Mouse (Mus musculus) layer of hippocampus, adult 9-10 months (tissue): ENCODE results near the gene Fancd2.

ENCODE experiments used
- DNase-seq: peaks from one replicate; pipeline ENCODE4 v3.0.0; 2022; ENCODE audit warnings: low spot score

The Fancd2 gene

DNA sequence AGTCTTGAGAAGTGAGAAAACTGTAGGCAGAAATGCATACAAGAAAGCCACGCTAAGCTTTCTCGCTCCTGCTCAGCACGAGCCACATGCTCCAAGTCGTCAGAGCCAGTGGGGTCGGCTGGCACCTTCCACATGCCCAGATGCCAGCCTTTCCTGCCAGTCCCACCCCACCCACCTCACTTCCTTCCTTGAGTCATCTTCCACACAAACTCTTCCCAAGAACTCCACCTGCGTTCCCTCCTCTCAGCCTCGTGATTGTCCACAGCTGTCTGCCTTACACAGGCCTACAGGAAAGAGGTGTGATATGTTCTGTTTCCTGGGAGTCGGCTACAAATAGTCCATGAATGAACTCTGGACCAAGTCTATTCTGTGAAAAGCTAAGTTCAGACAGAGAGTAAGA, 8.1 kb upstream of the Fancd2 start:
- DNase-seq = no peak

- no peak for DNase-seq
These were observed 440 bp downstream of the Fancd2 start for GRCm38 (mm10) chr6:113531840-113532404.

- no peak for DNase-seq
These were observed 3.4 kb downstream of the Fancd2 start for GRCm38 (mm10) chr6:113534886-113535285.

GRCm38 (mm10) chr6:113541610-113542009, 10.1 kb downstream of the Fancd2 start:
- DNase-seq = no peak

GRCm38 (mm10) chr6:113543906-113544481, 12.5 kb downstream of the Fancd2 start:
- no peak for DNase-seq

GRCm38 (mm10) chr6:113559736-113560135, 28.3 kb downstream of the Fancd2 start:
- no peak for DNase-seq

DNA sequence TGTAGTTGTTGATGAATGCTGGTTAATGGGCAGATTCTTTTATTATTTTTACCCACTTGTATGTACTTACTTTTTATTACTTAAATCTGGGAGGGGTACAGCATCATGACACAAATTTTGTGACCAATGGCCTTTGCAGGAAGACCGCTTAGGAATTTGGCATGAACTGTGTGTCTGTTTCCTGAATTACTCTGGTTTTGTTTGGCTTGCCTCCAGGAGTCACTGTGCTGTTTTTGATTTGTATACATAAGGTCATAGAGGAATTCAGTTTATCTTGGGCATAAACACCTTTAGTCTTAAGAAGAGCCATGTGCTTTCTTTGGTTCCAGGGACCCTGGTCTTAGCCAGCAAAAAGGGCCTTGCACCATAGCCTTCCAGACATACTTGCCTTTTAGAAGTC, 33.1 kb downstream of the Fancd2 start:
- no peak for DNase-seq

- peak; percentile 20 for DNase-seq
These were observed 44.6 kb downstream of the Fancd2 start for GRCm38 (mm10) chr6:113576044-113576443.

- no peak for DNase-seq
These were observed 47.8 kb downstream of the Fancd2 start for GRCm38 (mm10) chr6:113579306-113579705.

DNA sequence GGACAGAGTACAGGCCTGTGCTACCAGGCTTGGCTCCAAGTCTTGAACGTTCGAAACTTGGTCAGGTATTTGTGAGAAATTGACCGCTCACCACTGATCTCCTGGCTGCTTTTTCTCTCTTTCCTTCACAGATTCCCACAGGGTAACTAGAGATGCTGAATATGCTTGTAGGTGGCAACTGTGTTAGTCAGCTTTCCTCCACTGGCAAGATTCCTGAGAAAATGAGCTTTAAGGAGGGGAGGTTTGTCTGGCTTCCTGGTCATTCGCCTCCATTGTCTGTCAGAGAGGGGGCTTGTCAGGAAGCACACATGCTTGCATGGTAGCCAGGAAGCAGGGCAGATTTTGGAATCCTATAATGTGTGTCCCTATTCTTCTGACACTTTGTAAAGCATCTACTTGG, 51.5 kb downstream of the Fancd2 start:
- DNase-seq = no peak

- no peak for DNase-seq
These were observed 53.6 kb downstream of the Fancd2 start for GRCm38 (mm10) chr6:113585065-113585464.

- no peak for DNase-seq
These were observed 55.1 kb downstream of the Fancd2 start for GRCm38 (mm10) chr6:113586466-113587183.

DNA sequence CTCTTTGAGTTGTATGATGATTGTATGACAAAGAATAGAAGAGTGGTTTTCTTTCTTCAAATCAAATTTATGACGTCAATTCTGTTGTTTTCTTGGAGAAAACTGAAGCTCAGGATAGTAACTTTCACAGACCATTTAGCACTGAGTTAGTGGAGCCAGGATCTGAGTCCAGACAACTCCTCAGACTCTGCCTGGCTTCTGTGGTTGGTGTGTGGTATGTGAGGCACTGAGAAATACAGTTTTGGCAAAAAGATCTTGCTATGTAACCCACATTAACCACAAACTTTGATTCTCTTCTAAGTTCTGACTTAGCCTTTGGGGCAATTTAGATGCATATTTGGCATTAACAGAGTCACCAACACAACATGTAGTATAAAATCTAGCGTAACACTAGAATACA, 61.2 kb downstream of the Fancd2 start:
- DNase-seq = no peak

- no peak for DNase-seq
These were observed 66.5 kb downstream of the Fancd2 start for GRCm38 (mm10) chr6:113597945-113598344.

- no peak for DNase-seq
These were observed 68.4 kb downstream of the Fancd2 start for GRCm38 (mm10) chr6:113599833-113600232.

GRCm38 (mm10) chr6:113600543-113601139, 69.2 kb downstream of the Fancd2 start, which contains the start of gene Fancd2os:
TSS of gene Fancd2os (minus strand) at chr6:113600715.
- DNase-seq = no peak

DNA sequence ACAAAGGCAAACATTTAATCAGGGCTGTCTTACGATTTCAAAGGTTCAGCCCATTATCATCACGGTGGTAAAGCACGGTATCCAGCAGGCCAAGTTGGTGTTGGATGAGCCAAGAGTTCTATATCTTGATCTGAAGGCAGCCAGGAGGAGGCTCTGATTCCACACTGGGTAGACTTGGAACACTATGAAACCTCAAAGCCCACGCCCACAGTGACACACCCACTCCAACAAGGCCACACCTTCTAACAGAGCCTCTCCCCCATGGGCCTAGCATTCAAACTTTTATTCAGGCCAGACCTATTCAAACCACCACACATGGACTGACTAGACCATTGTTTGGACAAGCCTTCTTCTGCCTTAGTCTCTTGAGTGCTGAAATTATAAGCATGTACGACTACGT, 71.3 kb downstream of the Fancd2 start:
- no peak for DNase-seq

- DNase-seq = no peak
These were observed 72.5 kb downstream of the Fancd2 start for GRCm38 (mm10) chr6:113603993-113604392.

- peak; percentile 78 for DNase-seq
These were observed 73.1 kb downstream of the Fancd2 start, which contains the start of gene Brk1 for GRCm38 (mm10) chr6:113604432-113605223. TSS of gene Brk1 (plus strand) at chr6:113604772.

GRCm38 (mm10) chr6:113605224-113605545, 73.7 kb downstream of the Fancd2 start:
- DNase-seq = no peak

DNA sequence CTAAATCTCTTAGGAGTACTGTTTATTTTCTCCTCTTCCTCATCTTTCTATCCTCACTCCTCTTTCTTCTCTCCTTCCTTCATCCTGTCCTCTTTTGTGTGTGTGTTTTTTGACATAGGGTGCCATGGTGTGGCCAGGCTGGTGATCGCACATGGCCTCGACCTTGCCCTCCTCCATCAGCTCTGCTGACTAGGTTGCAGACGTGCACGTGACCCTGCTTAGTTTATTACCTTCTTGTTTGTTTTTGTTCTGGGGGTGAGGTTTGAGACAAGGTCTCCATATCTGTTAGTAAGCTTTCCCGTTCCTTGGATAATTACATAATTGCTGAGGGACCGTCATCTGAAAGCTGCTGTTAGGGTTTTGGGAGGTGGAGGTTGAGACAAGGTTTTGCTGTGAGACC, 77.4 kb downstream of the Fancd2 start:
- no peak for DNase-seq

- no peak for DNase-seq
These were observed 77.8 kb downstream of the Fancd2 start for GRCm38 (mm10) chr6:113609293-113609692.
